Mouse (Mus musculus) C2C12 (cell line): ENCODE results near the gene Ndufs1.

Experiments used
- CEBPB ChIP-seq: IDR thresholded peaks from one replicate; pipeline ENCODE4 v1.6.1; 2011; ENCODE audit warnings: low read depth, mild to moderate bottlenecking, control low read depth, moderate library complexity
- CTCF ChIP-seq: IDR thresholded peaks from one replicate; pipeline ENCODE4 v1.5.1; 2011; ENCODE audit not compliant: control insufficient read depth, insufficient read depth, insufficient read length
- FOSL1 ChIP-seq: IDR thresholded peaks from one replicate; pipeline ENCODE4 v1.8.0; 2011; ENCODE audit warnings: mild to moderate bottlenecking, low read length; ENCODE audit not compliant: poor library complexity, insufficient read depth, severe bottlenecking
- MYOD1 ChIP-seq: IDR thresholded peaks from one replicate; pipeline ENCODE4 v1.6.1; 2011; ENCODE audit warnings: low read depth; ENCODE audit not compliant: control insufficient read depth, insufficient read length
- MYOG ChIP-seq: IDR thresholded peaks from one replicate; pipeline ENCODE4 v1.6.1; 2011; ENCODE audit not compliant: control insufficient read depth, insufficient read length; ENCODE audit errors: extremely low read depth
- USF1 ChIP-seq: IDR thresholded peaks from one replicate; pipeline ENCODE4 v1.6.1; 2011; ENCODE audit warnings: low read depth, mild to moderate bottlenecking, control low read depth, moderate library complexity

DNA sequence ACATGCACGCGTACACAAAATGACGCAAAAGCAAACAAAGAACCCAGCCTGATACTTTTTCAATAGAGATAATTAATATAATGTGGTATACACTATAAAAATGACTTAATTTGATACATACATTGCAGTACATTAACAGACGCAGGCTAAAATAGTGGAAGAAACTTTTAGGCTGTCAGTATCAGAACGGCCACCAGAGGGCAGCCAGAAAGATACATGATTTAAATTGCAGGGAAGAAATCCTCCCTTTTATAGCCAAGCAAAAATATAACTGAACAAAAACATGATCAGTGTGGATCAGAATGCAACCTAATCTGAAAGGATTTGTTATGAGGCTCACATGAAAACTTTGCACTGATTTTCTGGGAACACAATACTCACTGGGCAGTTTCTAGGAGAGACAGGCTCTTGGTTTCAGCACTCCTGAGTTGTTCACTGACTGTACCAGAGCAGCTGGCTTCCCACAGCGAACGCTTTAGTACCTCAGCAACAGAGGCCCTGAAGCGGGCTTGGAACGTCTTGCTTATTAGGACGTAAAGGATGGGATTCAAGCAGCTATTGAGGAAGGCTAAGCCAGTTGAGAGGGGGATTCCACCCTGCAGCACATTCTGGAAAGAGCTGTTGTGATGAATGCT is 6.1 kb upstream of the Ndufs1 start:
- TF ChIP-seq CTCF, result no peak
- no peak for TF ChIP-seq CEBPB
- no peak for TF ChIP-seq MYOD1
- no peak for TF ChIP-seq USF1
- no peak for TF ChIP-seq MYOG
- TF ChIP-seq FOSL1, result no peak
